Mouse (Mus musculus) CD4-positive, CD25-positive, alpha-beta regulatory T cell, adult 4 months (primary cell): ENCODE measurements around the gene Scamp3. TPM values are rescaled to one million over a fixed set of nuclear protein-coding genes. Genes with fewer than 3 reads are reported as not detected.
A peak's percentile ranks its signal among the peaks of the same experiment; 100 is the strongest.
"Not testable (repeated sequence)": the region's sequence is repeated elsewhere in the genome, so short reads cannot be mapped to it uniquely, and the experiment has no call there.

ENCODE experiments used
- ATAC-seq: one replicate; pipeline ENCODE4 v1.8.0; 2017
- polyA plus RNA-seq, 2 experiments: library from polyadenylated mRNA; unstranded; fragments of 100-300 nt; shearing (Covaris generic); gene quantifications; one replicate each; pipeline ENCODE4 v1.2.1; 2017

Gene Scamp3
- polyA plus RNA-seq: 100 to 1,000 TPM; 177 to 239 TPM

DNA sequence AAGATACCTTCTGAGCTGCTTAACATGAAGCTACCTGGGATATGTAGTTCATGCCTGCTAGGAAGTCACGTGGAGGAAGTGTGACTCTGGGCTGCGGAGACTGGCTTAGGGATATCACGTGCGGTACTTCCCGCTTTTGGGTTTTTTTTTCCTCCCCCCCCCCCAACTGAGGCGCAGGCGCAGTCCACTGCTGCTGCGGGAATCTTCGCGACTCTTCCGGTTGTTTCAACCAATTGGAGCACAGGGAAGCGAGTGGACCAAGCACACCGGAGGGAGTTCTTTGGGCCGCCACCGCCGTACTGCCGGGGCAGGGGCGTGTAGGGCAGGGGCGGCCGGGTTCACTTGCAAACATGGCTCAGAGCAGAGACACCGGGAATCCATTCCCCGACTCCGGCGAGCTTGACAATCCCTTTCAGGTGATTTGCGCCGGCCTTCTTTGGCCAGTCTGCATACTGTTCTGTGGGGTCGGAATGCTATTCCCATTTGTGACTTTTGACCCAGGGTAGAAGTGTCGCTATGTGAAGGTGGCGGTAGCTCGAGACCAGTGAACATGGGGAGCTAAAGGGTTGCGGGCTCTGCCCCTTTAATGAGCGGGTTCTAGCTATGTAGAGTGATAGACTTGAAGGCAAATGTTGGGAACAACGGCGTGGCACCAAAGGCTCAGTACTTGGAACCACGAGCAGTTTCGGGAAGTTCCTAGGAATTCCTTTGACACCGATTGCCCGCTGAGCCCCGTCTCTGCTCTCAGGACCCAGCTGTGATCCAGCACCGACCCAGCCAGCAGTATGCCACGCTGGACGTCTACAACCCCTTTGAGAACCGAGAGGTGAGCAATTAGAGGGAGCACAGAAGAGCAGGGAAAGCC lies at the start of gene Scamp3:
Scamp3 (plus strand) TSS at position 232 of the 865 bp plus-strand sequence.
- peak; percentile 98 for ATAC-seq

DNA sequence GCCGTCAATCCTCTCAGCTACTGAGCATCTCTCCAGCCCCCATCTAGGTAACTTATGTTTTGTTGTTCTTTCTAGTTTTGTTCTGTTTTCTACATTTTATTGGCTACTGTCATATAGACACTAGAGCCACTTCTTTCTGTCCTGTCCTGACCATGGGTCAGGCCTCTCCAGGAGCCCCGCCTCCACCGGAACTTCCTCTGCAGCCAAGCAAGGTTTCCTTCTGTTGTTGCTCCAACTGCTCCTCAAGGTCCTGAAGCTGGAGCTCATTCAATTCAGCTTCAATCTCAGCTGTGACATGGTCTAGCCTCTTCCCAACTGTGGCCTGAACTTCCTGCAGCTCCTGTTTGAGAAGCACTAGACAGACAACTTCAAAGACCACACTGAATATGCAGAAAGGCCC lies 47.4 kb upstream of the Scamp3 start:
- ATAC-seq: no peak

DNA sequence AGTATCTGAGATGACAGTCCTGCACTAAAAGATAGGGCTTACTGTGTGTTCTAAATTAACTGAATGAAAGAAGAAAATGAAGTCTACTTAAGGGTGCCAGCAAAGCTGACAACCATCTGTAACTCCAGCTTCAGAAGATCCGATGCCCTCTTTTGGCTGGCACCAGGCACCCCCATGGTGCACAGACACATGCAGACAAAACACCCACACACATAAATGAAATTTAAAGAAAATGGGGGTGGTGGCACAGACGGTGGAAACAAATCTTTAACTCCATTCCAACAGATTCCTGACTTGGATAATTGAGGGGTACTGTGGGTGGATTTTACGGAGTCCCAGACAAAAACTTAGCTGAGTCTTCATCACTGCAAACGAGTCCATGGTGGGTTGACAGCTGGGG lies 45.5 kb upstream of the Scamp3 start:
- ATAC-seq: no peak

DNA sequence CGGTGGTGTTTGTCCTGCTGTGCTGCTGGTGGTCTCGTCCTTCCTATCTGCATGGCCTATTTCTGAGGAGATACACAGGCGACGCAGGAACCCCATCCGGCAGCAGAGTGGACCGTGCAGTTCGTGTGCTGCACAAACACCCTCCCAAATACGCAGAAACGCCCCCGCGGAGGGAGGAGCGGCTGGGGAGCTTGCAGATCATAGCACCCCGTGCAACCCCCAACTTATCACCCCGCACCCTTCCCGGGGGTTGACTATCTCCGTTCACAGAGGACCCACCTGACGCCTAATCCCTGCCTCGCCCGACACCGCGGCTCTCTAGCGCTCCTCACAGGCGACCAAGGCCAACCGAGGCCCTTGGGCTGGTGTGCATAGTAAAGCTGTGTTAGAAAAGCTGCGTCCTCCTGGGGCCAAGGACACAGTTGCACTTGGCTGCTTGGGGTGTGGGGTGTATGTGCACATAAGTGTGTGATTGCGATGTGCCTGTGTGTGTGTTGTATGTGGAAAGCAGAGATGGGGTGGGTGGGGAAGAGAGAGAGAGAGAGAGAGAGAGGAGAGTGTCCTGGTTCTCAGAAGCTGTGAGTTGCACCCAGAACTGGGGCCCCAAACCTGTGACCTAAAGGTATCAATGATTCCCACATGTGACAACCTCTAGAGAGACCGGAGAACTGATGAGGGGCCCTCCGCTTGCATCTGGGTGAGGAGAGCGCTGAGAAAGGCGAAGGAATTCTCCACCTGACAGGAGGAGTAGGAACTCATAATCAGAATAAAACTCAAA lies 44.8 kb upstream of the Scamp3 start:
- ATAC-seq: peak; percentile 32

DNA sequence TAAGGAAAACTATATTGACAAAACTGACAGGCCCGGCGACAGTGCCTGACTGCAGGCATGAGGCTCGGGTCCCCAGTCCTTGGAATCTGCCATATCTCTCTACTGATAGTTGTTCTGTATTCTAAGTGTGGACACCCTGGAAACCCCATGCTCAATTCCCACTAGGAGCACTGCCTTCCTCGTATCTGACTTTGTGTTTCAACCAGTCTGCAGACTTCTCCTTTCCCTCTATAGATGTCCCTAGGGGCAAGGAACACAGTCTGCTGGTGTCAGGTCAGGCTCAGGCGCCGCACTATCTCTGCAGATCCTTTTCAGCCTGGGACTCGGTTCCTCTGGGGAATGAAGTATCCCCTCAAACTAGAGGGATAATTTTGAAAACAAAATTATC lies 44.2 kb upstream of the Scamp3 start:
- no peak for ATAC-seq

DNA sequence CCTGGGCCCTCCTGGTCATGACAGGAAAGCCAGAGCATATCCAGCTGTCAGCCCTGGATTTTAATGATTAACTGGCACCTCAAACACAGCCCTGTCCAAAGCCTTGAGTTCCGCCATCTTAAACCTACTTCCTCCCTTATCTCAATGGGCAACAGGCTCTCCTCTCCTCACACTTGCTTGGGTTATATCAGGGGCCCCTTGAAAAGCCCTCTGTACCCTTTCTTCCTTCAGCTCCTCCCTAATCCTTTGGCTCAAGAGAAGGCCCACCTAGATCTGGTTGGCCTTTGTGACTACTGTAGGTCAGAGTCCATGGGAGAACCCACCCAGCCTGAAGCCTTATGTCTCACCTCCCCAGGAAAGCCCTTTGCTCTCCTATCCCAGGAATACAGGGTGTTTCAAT lies 43.5 kb upstream of the Scamp3 start:
- no peak for ATAC-seq

DNA sequence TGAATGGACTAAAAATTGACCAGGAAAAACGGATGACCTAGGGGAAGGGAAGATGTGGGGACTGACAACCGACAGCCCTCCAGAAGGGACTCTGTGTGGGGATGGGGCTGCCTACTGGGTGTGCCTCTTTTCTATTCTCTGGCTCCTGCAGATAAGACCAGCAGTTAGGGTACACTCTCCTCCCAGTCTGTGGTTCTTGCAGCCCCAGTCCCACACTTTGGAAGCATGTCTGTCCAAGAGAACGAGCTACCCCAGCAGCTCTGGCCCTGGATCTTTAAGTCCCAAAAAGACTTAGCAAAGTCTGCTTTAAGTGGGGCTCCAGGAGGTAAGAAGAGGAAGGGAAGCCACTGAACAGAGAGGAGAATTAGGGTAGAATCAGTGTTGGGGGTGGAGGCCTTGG lies 41.3 kb upstream of the Scamp3 start, which contains the start of gene Pklr:
Pklr (plus strand) TSS at position 185 of the 400 bp plus-strand sequence.
- ATAC-seq: no peak

DNA sequence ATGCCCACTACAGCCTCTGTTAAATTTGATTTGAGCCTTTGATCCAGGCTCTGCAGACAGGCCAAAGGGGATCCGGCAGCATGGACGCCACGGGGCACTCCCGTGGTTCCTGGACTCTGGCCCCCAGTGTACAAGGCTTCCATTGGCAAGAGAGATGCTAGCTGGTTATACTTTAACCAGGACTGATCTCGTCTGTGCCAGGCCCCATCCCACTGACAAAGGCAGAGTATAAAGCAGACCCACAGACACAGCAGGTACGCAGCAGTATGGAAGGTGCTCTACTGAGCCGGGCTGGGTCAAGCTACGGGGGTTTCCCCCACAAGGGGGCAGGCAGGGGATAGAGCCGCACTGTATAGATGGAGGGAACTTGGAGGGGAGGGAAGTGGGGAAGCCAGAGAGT lies 40.9 kb upstream of the Scamp3 start:
- no peak for ATAC-seq

DNA sequence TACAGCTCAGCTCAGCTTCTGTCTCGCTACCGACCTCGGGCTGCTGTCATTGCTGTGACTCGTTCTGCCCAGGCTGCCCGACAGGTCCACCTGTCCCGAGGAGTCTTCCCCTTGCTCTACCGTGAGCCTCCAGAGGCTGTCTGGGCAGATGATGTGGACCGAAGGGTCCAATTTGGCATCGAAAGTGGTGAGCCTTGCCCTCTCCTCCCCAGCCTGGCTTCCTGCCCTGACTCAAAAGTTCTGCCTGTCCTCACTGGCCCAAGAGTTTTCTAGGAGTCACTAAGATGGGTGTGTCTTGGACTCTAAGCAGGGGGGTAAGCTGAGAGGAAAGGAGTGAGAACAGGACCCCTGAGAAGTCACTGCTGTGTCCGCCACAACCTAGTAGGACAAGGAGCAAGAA lies 32.5 kb upstream of the Scamp3 start:
- no peak for ATAC-seq

DNA sequence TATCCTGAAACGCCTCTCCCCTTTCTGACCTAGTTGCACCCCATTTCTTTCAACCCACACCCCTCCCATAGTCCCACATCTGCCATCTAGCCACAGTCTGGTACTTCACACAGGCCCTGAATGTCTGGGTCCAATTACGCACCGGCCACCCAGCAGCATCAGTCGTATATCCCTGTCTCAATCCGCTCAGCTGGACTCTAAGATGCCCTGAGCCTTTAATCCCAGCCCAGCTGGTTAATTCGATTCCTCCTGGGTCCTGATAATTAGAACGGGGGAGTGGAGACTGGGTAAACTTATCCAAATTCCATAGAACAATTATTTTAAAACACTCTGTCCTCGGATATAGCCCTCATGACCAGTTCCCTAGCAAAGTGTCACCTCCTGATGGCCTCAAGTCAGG lies 31.7 kb upstream of the Scamp3 start:
- ATAC-seq: no peak

DNA sequence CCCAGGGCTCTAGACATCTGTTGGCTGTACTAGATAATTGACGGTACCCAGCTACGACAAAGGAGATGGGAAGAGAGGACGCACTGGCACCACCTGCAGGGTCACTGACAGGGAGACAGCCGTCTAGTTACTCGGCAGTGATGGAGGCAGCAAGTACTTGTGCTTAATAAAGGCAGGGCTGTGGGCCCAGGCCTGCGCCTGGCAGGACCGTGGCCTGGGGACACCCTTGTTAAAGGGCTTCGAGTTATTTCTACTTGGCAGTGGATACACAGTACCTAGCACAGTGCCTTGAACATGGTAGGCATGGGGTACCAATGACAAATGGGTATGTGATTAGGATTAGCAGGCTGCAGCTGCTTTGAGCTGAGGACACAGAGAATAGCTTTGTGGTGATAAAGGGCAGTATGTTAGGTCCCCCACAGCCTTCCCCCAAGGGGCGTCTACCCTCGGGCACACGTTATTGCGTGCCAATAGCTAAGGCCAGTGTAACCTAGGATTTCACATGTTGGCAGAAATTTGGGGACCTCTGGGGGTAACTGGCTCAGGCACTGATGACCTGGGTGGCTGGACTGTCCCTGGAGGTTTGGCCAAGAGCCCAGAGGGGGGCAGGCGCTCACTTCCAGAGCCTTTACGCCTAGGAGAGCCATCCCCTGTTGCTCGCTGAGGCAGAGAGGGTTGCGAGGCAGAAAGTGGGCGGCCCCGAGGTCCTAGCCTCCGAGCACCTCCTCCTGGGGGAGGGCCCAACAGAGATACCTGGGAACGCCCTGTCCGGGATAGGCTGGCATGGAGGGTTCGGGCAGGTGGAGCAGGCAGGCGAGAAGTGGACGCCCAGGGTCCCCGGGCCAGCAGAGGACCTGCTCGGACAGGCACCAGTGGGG lies 29.9 kb upstream of the Scamp3 start:
- ATAC-seq: no peak

DNA sequence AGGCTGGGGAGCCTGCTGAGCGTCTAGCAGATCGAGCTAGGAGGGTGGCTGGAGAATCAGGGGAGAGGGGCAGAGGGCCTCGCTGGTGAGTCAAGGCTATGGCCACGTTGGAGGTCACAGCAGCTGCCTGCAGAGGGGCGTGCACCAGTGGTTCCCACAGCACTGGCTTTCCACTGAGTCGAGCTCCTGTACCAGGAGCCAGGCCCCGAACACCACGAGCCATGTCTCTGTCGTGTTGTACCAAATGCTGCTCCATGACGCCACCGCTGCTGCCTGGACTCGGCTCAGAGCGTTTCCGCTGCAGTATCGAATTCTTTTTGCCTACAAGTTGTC lies 29.3 kb upstream of the Scamp3 start:
- ATAC-seq: no peak

DNA sequence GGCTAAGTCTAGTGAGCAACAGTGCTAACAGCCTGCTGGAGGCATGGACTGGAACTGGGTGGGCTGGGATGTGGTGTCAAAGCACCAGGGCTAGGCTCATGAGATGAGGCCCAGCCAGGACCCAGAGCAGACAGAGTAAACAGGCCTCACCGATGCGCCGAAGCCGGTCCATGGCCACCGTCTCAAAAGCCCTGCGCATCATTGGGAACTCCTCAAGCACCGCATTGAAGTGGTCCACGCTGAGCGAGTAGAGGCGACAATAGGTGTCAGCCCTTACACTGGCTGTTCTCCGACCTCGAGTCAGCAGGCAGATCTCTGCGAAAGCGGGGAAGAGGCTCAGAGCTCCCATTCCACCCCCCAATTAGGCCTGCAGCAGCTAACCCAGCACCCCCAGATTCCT lies 28.7 kb upstream of the Scamp3 start:
- ATAC-seq: no peak

DNA sequence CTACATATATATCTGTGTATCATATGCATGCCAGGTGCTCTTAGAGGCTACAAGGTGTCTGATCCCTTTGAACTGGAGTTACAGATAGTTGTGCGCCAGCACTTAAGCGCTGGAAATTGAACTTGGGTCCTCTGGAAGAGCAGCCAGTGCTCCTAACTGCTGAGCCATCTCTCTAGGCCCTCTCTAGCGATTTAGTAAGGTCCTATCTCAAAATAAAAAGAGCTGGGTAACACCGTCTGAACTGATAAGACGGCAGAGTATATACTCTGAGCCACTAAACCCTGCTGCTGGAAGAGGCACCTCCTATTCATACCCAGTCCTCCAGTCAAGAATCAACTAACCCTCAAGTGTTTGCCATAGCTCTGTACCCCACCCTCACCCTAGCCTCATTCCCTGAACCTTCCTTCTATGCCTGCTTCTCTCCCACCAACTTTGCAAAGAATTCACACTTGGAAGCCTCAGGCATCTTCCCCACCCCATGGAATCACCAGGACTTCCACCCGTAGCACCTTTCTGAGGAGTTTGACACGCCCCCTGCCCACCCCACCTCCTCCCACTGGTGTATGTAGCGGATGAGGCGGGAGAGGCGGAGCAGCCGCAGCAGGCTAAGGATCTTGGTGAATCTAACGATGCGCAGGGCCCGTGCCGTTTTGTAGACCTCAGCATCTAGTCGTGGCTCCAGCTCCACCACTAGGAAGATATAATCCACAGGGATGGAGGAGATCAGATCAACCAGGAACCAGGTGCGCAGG lies 25.0 kb upstream of the Scamp3 start:
- no peak for ATAC-seq

DNA sequence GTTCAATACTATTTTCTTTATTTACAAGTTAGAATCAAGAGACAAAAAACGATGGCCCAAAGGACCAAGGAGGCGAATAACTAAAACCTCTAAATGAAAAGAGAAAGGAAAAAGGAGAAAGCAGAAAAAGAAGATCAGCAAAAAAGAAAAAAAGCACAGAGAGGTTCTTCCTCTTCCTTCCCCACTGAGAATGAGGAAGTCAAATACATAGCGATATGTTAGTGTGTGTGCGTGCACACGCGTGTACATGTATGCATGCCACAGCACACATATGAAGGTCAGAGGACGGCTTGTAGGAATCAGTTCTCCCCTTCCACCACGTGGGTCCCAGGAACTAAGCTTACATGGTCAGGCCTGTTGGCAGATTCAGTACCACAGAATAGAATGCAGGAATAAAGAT lies 20.3 kb upstream of the Scamp3 start:
- ATAC-seq: no peak

DNA sequence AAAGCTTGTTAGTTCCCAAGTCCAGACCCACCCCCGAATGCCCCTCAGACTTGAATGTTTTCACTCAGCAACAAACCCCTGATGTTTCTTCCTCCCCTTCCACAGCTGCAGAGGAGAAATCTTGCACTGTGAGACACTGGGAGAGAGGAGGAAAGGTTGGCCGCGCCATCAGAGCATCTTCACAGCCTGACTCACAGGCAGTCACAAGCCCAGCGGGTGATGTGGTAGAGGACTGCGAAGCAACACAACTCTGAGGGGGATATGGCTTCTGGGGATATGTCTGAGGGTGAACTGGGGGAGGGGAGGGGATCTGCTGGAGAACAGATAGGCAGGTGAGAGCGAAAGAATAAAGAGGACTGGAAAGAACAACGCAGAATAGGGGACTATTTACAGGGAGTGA lies 18.6 kb upstream of the Scamp3 start:
- no peak for ATAC-seq

DNA sequence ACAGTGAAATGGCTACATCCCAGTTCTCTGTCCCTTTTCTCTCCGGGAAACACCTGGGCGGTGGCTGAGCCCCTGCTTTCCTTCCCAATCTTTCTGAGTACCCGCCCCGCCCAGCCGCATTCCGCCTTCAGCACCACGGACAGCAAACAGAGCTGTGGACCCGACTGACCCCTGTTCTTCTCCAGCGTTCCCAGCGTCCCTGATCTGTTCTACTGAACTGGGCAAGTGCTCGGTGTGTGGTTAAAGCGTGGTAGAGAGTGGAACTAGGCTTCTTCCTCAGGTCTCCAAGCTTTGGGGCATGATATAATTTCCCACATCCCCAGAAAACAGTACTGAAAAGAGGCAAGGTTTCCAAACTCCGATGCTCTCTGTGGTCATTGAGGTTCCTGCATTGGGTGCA lies 18.1 kb upstream of the Scamp3 start:
- no peak for ATAC-seq

DNA sequence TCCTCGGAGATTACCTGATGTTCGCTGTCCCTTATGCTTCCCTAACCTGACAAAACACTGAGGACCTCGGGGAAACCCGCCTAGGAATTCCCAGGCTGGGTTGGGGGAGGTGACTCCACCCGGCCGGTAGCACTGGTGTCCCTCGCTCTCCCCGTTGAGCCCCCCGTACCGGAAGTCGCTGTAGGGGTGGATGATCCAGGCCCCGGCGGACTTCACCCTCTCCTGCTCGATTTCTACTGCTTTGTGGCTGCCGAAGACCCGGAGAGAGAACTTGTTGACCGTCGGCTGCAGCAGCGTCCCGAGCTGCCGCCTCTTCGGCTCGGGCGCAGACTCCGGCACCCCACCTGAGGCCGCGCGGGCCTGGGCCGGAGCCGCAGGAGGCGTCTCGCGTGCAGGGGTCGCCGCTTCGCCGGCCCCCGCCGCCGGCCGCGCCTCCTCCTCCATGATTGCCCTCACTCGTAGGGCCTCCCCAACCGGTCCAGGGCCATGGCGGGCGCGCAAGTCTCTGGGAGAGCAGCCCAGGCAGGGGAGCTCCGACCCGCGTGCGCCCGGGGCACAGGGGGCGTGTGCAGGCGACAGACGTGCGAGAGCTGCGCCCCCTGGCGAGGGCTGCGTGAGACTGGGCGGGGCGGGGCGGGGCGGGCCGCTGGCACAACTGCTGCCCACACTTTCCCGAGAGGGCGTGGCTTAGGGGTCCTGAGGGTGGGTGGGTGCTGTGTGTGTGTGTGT lies 17.5 kb upstream of the Scamp3 start, which contains the start of gene Hcn3:
Hcn3 (minus strand) TSS at position 581 of the 729 bp plus-strand sequence.
- ATAC-seq: peak; percentile 49

DNA sequence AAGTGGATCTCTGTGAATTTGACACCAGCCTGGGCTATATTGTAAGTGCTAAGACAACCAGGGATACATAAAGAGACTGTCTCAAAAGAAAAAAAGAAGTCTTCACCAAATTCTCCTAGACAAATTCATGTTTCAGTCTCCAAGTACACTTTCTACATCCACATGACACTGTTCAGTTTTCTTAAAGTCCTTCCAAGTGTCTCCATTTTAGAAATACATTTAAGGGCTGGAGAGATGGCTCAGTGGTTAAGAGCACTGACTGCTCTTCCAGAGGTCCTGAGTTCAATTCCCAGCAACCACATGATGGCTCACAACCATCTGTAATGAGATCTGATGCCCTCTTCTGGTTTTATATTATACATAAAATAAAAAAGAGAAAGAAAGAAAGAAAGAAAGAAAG lies 16.1 kb upstream of the Scamp3 start:
- not testable (repeated sequence) for ATAC-seq

DNA sequence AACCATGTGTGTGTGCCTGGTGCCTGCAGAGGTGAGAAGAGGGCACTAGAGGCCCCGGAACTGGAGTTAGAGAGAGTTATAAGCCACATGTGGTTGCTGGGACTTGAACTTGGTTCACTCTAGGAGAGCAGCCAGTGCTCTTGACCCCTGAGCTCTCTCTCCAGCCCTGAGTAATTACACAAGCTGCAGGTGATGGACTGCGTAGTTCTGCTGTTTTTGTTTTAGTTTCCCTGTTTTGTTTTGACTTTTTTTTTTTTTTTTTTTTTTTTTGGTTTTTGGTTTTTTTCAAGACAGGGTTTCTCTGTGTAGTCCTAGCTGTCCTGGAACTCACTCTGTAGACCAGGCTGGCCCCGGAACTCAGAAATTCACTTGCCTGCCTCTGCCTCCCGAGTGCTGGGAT lies 15.5 kb upstream of the Scamp3 start:
- no peak for ATAC-seq

DNA sequence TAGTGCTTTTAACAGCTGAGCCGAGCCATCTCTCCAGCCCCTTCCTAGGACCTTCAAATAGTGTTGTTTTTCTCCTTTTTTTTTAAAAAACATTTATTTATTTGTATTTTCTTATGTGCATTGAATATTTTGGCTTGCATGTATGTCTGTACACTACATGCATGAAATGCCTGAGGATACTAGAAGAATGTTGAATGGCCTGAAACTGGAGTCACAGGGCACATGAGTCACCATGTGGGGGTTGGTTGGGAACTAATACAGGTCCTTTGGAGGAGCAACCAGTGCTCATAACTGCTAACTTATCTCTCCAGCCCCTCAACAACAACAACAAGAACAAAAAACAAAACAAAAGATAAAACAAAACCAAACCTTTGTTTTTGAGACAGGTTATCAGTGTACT lies 14.2 kb upstream of the Scamp3 start:
- no peak for ATAC-seq
